Mouse (Mus musculus) hindbrain, embryonic 14.5 days (tissue): ENCODE measurements at regions not wholly inside any gene's neighbourhood (a gene's known extent, or its start where the extent isn't known, plus 50 kb on each side); places are given as distances from the start of the nearest gene placed in this dataset.

Source experiments
- ATAC-seq: fragments of 200-750 bp; cut with Nextera tagmentation; 2 replicates; pipeline ENCODE4 v1.8.0; 2017; ENCODE audit warnings: moderate number of reproducible peaks, mild to moderate bottlenecking, moderate TSS enrichment, moderate library complexity; ENCODE audit not compliant: low FRiP score
- DNase-seq: peaks from one replicate; pipeline ENCODE4 v3.0.0-alpha.2; 2015; ENCODE audit warnings: low spot score
- H3K27ac ChIP-seq: fragments of 300-500 bp; sonication (generic); 2 replicates; pipeline ENCODE4 v1.5.1; 2014; ENCODE audit warnings: mild to moderate bottlenecking, moderate library complexity
- H3K27me3 ChIP-seq: fragments of 300-500 bp; sonication (generic); 2 replicates; pipeline ENCODE4 v1.6.1; 2014; ENCODE audit warnings: mild to moderate bottlenecking, low read length, mixed read lengths; ENCODE audit not compliant: control insufficient read depth, insufficient read depth
- H3K36me3 ChIP-seq: fragments of 300-500 bp; sonication (generic); replicated peaks from 2 replicates; pipeline ENCODE4 v1.6.1; 2014; ENCODE audit not compliant: control insufficient read depth, insufficient read depth
- H3K4me1 ChIP-seq: fragments of 300-500 bp; sonication (generic); replicated peaks from 2 replicates; pipeline ENCODE4 v1.6.1; 2014; ENCODE audit warnings: antibody characterized with exemption, low read length, mixed read lengths; ENCODE audit not compliant: control insufficient read depth, insufficient read depth
- H3K4me2 ChIP-seq: fragments of 300-500 bp; sonication (generic); replicated peaks from 2 replicates; pipeline ENCODE4 v1.6.1; 2014; ENCODE audit warnings: mild to moderate bottlenecking, moderate library complexity
- H3K4me3 ChIP-seq: fragments of 300-500 bp; sonication (generic); replicated peaks from 2 replicates; pipeline ENCODE4 v1.5.1; 2014; ENCODE audit warnings: mild to moderate bottlenecking, low read length
- H3K9ac ChIP-seq: fragments of 300-500 bp; sonication (generic); 2 replicates; pipeline ENCODE4 v1.6.1; 2014
- H3K9me3 ChIP-seq: fragments of 300-500 bp; sonication (generic); 2 replicates; pipeline ENCODE4 v1.6.1; 2016; ENCODE audit warnings: low read length; ENCODE audit not compliant: control insufficient read depth
- WGBS: fragments of 180-500 bp; shearing (Covaris S2); extraction: QIAGEN DNeasy Blood & Tissue Kit; methylation state at CpG from one replicate; pipeline ENCODE4 v1.1.7; 2014; 5-methylcytosine and 5-hydroxymethylcytosine counted together

- no peaks in the 10 kb centered on the region for H3K36me3 ChIP-seq
- no peak overlapping the region for H3K9ac ChIP-seq
- no peak overlapping the region for H3K4me3 ChIP-seq
- H3K27ac ChIP-seq, result no peak overlapping the region
- H3K4me1 ChIP-seq, result peaks cover 19% of the 10 kb centered on the region
- no peak for ATAC-seq
- H3K27me3 ChIP-seq, result no peaks in the 10 kb centered on the region
- no peak overlapping the region for H3K4me2 ChIP-seq
- DNase-seq, result no peak
- WGBS, result 81% methylated on average over 4 of the region's 4 CpGs
- H3K9me3 ChIP-seq, result no peaks in the 10 kb centered on the region
These were observed 514.4 kb downstream of the Vrk1 start for GRCm38 (mm10) chr12:106524411-106524810.

DNA sequence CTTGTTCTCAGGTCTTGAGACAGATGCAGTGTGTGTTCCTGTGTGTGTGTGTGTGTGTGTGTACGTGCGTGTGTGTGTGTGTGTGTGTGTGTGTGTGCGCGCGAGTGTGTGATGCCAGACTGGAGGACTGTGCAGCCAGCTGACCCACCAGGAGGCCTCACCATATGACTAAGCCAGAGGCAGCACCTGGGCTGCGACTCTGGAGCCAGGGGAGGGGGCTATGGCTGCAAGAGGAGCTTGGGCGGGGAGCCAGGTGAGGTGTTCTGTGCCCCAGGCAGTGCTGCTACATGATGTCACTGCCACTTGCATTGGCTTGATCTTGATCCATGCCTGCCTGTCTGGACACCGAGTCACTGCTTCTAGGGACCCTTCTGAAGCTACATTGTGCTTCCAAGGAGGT lies 517.1 kb downstream of the Vrk1 start:
- Histone ChIP-seq H3K27ac (no peak overlapping the region), H3K4me1 (peaks cover 25% of the 10 kb centered on the region), H3K36me3 (no peaks in the 10 kb centered on the region), H3K27me3 (no peaks in the 10 kb centered on the region), H3K9ac (0 out of 2 replicates have a peak overlapping the region, but pooled peaks have one; percentile 7), H3K4me3 (no peak overlapping the region), H3K4me2 (peak overlapping the region; percentile 31; the same call in 1 of the 2 replicates), H3K9me3 (no peaks in the 10 kb centered on the region)
- ATAC-seq, result no peak
- WGBS, result 62% methylated on average over 8 of the region's 8 CpGs
- no peak for DNase-seq

- H3K36me3 ChIP-seq, result no peaks in the 10 kb centered on the region
- H3K4me3 ChIP-seq, result no peak overlapping the region
- ATAC-seq (no peak), DNase-seq (peak; percentile 47)
- no peaks in the 10 kb centered on the region for H3K9me3 ChIP-seq
- H3K9ac ChIP-seq, result 0 out of 2 replicates have a peak overlapping the region, but pooled peaks have one; percentile 7
- H3K4me2 ChIP-seq, result peak overlapping the region; percentile 31
- H3K27me3 ChIP-seq, result no peaks in the 10 kb centered on the region
- no peak overlapping the region for H3K27ac ChIP-seq
- peaks cover 25% of the 10 kb centered on the region for H3K4me1 ChIP-seq
- 3% methylated on average over 20 of the region's 20 CpGs for WGBS
These were observed 517.8 kb downstream of the Vrk1 start for GRCm38 (mm10) chr12:106527699-106528434.

GRCm38 (mm10) chr12:106528521-106528920 lies 518.5 kb downstream of the Vrk1 start:
- Histone ChIP-seq H3K4me3 (no peak overlapping the region), H3K36me3 (no peaks in the 10 kb centered on the region), H3K4me2 (no peak overlapping the region), H3K9ac (no peak overlapping the region), H3K27me3 (no peaks in the 10 kb centered on the region), H3K4me1 (peaks cover 25% of the 10 kb centered on the region), H3K27ac (no peak overlapping the region), H3K9me3 (no peaks in the 10 kb centered on the region)
- ATAC-seq, result no peak
- 28% methylated on average over 10 of the region's 10 CpGs for WGBS
- DNase-seq, result no peak

DNA sequence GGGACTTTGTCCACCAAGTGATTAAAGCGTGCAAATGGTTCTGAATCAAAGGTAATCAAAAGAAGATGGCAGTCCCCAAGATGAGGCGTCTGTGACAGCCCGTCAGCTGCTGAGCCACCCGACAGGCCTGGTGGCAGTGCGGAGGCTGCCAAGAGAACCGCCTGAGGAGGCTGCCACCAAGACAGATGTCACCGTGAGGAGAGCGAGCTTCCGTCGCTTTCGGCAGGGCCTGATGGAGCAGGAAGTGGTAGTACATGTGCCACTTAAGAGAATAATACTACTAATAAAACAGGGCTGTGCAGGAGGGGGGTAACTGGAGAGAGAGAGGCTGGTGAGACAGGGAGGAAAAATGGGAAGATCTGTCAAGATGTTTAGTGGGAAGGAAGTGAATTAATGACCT lies 519.1 kb downstream of the Vrk1 start:
- no peak overlapping the region for H3K4me2 ChIP-seq
- H3K36me3 ChIP-seq, result no peaks in the 10 kb centered on the region
- H3K4me3 ChIP-seq, result no peak overlapping the region
- no peak overlapping the region for H3K27ac ChIP-seq
- H3K4me1 ChIP-seq, result peaks cover 25% of the 10 kb centered on the region
- H3K9ac ChIP-seq, result no peak overlapping the region
- WGBS, result 34% methylated on average over 11 of the region's 11 CpGs
- no peaks in the 10 kb centered on the region for H3K27me3 ChIP-seq
- ATAC-seq (no peak), DNase-seq (no peak)
- no peaks in the 10 kb centered on the region for H3K9me3 ChIP-seq

- no peak for ATAC-seq
- peaks cover 6% of the 10 kb centered on the region; the same call in 1 of the 2 replicates for H3K9me3 ChIP-seq
- WGBS, result 15% methylated on average over 2 of the region's 2 CpGs
These were observed 525.1 kb downstream of the Vrk1 start for GRCm38 (mm10) chr12:106535086-106535485.

DNA sequence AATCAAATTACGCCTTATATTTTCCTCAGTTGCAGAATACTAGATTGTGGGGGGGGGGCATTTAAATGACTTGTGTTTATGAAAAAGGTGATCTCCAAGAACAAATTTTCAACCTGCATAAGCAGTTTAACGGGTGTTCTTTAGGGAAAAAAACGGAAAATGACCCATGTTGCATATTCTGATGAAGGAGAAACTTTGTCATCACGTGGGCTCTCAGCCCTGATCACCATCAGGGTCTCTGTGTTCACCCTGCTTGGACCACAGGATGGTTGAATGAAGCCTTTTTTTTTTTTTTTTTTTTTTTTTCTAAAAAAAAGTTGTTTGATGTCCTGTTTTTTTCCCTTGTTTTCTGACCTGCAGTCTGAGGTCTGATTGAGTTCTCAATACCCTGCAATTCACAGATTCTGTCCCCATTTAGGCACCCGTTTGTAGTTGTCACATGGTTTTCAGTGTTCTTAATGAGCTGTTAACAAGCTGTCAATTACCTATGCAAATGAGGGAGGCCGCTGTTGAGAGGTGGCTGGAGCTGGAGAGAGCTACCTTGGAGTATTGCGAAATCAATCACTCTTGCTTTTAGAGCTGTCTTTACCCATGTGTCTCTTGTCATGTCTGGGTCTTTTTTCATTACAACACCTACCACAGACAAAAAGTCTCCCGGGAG lies 525.7 kb downstream of the Vrk1 start:
- Histone ChIP-seq H3K36me3 (no peaks in the 10 kb centered on the region), H3K4me3 (no peak overlapping the region), H3K9ac (no peak overlapping the region), H3K27me3 (0 out of 2 replicates have a peak, but pooled peaks cover 2% of the 10 kb centered on the region), H3K4me1 (peaks cover 6% of the 10 kb centered on the region; the same call in 1 of the 2 replicates), H3K9me3 (peaks cover 6% of the 10 kb centered on the region; the same call in 1 of the 2 replicates), H3K27ac (0 out of 2 replicates have a peak overlapping the region, but pooled peaks have one; percentile 9), H3K4me2 (no peak overlapping the region)
- DNase-seq, result peak; percentile 43
- WGBS, result 27% methylated on average over 8 of the region's 8 CpGs
- ATAC-seq, result no peak; the same call in 1 of the 2 replicates

More at GRCm38 (mm10) chr12:106535086-106535485, 525.1 kb downstream of the Vrk1 start:
- peaks cover 6% of the 10 kb centered on the region; the same call in 1 of the 2 replicates for H3K4me1 ChIP-seq
- no peak overlapping the region for H3K4me2 ChIP-seq
- H3K27ac ChIP-seq, result no peak overlapping the region
- H3K27me3 ChIP-seq, result 0 out of 2 replicates have a peak, but pooled peaks cover 2% of the 10 kb centered on the region
- no peak for DNase-seq
- no peak overlapping the region for H3K4me3 ChIP-seq
- H3K9ac ChIP-seq, result no peak overlapping the region
- no peaks in the 10 kb centered on the region for H3K36me3 ChIP-seq

DNA sequence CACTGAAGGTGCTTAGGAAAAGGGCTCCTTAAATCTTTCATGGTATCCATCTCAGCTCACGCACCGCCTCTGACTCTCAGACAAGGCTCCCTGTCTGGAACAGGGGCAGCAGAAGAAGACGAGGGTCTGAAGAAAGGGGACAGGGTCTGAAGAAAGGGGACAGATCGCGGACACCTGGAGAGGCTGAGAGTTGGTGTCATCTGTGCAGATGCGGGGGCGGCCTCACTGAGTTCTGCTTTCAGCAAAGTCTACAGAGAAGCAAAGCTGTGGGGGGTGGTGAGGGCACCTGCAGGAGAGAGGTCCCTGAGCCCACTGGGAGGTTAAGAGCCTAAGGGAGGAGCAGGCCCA lies 526.2 kb downstream of the Vrk1 start:
- ATAC-seq (no peak), DNase-seq (no peak)
- 0 out of 2 replicates have a peak, but pooled peaks cover 2% of the 10 kb centered on the region for H3K27me3 ChIP-seq
- no peaks in the 10 kb centered on the region for H3K36me3 ChIP-seq
- peaks cover 6% of the 10 kb centered on the region; the same call in 1 of the 2 replicates for H3K9me3 ChIP-seq
- WGBS, result 11% methylated on average over 7 of the region's 7 CpGs
- 0 out of 2 replicates have a peak overlapping the region, but pooled peaks have one; percentile 9 for H3K27ac ChIP-seq
- peaks cover 6% of the 10 kb centered on the region; the same call in 1 of the 2 replicates for H3K4me1 ChIP-seq
- H3K4me3 ChIP-seq, result no peak overlapping the region
- no peak overlapping the region for H3K4me2 ChIP-seq
- H3K9ac ChIP-seq, result no peak overlapping the region

DNA sequence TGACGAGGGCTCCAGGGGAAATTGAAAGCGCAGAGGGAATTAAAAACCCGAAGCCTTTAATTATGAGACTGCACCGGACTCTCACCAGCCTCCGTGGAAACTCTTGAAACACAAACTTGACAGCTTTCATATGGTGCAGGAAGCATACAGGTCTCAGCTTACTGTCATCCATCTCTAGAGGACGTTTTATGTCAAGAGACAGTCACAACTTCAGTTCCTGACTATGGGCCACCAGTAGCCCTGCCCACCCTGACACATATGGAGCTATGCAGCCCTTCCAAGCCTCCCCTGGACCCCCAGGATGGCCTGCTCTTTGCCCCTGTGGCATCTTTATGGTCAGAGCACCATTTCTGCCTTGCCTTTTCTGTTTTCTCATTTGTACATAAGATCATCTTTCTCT lies 530.0 kb downstream of the Vrk1 start:
- DNase-seq (no peak), ATAC-seq (no peak)
- WGBS, result 64% methylated on average over 6 of the region's 6 CpGs
- Histone ChIP-seq H3K36me3 (no peaks in the 10 kb centered on the region), H3K9ac (no peak overlapping the region), H3K9me3 (peaks cover 6% of the 10 kb centered on the region; the same call in 1 of the 2 replicates), H3K27ac (no peak overlapping the region), H3K4me3 (no peak overlapping the region), H3K27me3 (no peaks in the 10 kb centered on the region), H3K4me2 (no peak overlapping the region), H3K4me1 (peaks cover 8% of the 10 kb centered on the region; the same call in 1 of the 2 replicates)
